Mouse (Mus musculus): Measurements from ENCODE around the gene Tmem45b.

DNA sequence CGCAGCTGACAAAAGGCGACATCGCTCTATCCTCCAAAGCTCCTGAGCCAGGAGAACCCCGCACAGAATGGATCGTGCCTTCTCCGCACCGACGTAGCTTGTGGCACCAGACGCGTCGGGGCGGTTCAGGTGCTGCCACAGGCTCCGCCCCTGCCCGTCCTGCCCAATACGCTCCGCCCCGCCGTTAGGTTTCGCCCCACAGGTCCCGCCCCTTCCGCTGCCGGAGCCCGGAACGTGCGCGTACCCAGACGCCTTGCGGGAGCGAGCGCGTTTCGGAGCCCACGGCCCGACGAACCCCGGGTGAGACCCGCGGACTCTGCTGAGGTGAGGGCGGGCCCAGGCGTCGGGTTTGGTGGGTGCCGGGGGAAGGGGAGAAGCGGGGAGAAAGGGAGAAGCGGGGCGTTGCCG, 78.3 kb downstream of the Tmem45b start, which contains the start of gene Nfrkb:
- TF ChIP-seq CTCF (IDR thresholded peaks at IDR 0.05; ENCODE audit: extremely low read depth, insufficient read depth, insufficient read length, insufficient replicate concordance): no peak
- TF ChIP-seq POLR2A (IDR thresholded peaks at IDR 0.05; ENCODE audit: low read depth, low read length): peak; percentile 60
